Mouse (Mus musculus) cerebellum, adult (tissue): ENCODE measurements around the gene Olfr560.

Experiments
- ATAC-seq: cut with Nextera tagmentation; 2 replicates; pipeline ENCODE4 v1.9.2; 2017; ENCODE audit warnings: mild to moderate bottlenecking, moderate library complexity, mixed read lengths; ENCODE audit not compliant: insufficient number of reproducible peaks, low FRiP score, low TSS enrichment

The Olfr560 gene

DNA sequence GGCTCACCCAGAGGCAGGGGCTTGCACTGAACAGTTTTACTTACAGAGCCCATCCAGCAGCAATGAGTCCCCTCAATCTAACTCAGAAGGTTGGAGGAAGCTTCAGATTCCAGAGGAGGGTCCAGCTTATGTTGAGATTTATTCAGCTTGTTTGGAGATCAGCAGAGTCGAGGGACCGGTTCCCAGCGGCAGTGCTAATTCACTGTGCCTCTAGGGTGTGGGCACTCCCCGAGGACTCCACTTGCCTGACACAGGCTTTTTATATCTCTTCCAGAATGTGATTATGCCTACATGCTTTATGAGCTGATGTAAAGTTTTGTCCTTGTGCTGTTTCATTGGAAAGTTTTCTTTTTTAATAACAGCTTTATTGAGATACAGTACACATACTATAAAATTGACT is at the start of gene Olfr560, which contains the start of gene Olfr78:
Gene Olfr560, minus strand, starts transcription at position 101 of the 400 bp plus-strand sequence.
Gene Olfr78, minus strand, starts transcription at position 206 of the 400 bp plus-strand sequence.
- no peak for ATAC-seq

DNA sequence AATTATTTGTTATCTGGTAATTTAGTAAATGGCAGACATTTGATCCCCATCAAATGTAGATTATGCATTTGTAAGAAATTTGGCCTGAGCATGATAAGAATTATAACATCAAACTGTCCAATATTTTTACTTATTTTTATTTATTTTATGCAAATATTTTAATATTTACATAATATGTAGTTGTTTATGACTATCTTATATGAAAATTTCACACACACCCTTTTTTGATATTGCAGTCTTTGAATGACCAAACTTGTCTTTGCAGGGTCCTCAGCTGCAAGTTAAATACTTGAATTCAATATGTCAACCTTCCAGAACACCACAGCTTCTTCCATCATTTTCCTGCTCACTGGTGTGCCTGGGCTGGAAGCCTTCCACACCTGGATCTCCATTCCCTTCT is 44.0 kb upstream of the Olfr560 start, which contains the start of gene Olfr564:
Gene Olfr564, plus strand, starts transcription at position 301 of the 400 bp plus-strand sequence.
- ATAC-seq = no peak

DNA sequence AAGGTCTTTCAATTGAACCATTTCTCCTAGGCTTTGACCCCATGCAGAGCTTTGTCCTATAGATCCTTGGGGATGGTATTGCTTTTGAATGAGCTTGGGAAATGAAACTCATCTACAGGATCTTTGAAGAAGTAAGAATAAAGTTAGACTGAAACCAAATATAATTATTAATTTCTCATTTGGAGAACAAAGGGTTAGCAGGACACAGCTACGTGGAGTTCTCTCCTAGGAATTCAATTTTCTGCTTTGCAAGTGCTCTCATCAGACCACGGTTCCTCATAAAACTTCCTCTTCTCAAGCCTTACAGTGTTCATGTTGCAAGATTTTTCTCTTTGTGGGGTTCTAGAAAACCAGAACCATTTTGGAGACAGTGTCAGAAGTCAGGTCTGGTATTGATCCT is 11.8 kb upstream of the Olfr560 start, which contains the start of gene Olfr561:
Gene Olfr561, plus strand, starts transcription at position 301 of the 400 bp plus-strand sequence.
- no peak for ATAC-seq

GRCm38 (mm10) chr7:102752086-102752485 is 7.1 kb downstream of the Olfr560 start:
- ATAC-seq = no peak

- no peak for ATAC-seq
Measured at GRCm38 (mm10) chr7:102737705-102738104, 21.5 kb downstream of the Olfr560 start.

DNA sequence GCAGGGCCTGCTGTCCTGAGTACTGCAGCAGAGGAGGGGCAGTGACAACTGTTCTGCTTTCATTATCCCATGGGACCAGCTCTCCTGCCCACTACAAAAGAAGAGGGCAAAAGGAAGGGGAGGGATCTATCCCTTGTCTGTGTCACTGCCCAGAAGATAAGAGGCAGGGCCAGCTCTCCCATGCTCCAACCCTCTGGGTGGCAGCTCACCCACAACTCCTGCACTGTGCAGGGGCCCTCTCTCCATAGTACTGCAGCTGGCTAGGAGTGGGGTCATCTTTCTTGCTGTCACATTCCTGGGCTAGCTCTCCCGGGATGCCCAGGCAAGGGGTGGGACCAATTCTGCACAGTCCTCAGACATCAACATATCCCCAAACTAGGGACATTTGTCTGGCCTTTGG is 25.4 kb downstream of the Olfr560 start:
- no peak for ATAC-seq

DNA sequence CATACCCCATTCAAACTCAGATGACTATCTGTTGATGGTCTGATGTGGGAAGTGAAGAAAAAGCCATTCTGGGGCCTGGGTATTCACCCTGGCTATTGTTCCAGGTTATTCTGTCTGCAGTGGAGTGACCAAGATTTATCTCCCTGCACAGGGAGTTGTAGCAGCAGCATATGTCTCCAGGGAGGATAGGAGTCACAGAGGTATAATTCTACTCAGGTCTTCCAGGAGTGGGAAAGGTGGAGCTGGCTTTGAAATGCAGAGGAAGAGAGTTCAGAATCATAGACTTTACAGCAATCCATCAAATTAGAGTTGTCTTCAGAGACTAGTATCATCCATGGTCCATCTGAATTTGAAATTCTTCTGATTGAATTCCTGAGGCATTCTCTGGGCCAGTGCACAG is 31.8 kb downstream of the Olfr560 start, which contains the start of gene Olfr559:
Gene Olfr559, minus strand, starts transcription at position 101 of the 400 bp plus-strand sequence.
- ATAC-seq = no peak

DNA sequence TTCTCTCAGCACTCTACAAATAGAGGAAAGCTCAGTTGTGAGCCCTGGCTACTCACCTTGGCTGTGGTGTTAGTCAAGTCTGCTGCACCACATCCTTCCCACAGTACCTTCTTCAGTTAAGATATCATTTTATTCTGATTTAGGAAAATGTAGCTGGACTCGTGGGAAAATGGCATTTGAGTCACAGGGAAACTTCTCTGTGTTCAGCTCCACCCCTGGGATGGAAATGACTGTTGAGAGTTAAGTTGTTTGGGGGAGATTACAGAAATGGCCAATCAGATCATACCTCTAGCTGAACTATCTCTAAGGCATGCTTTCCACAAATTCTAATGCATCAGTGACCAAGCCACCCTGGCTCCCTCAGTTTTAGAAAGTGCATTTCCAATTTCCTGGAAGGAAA is 40.2 kb downstream of the Olfr560 start, which contains the start of gene Olfr33:
Gene Olfr33, minus strand, starts transcription at position 101 of the 400 bp plus-strand sequence.
- ATAC-seq = no peak

- ATAC-seq = no peak
Measured at GRCm38 (mm10) chr7:102701915-102702314, 57.3 kb downstream of the Olfr560 start, which contains the start of gene Olfr558. Gene Olfr558 (plus strand): TSS chr7:102702215.
